Mouse (Mus musculus) inflammation-experienced regulatory T-cells (primary cell): ENCODE results near the gene Vmn1r183. TPM values are rescaled to one million over a fixed set of nuclear protein-coding genes. Genes with fewer than 3 reads are reported as not detected.

ENCODE experiments used
- polyA plus RNA-seq, 2 experiments: library from polyadenylated mRNA; unstranded; fragments of 100-300 nt; shearing (Covaris generic); gene quantifications; one replicate each; pipeline ENCODE4 v1.2.1; 2017

Vmn1r183 gene
- polyA plus RNA-seq = 1 to 10 TPM in 1 of 2 experiments, under 1 TPM in 1; 0.05 to 1.3 TPM

GRCm38 (mm10) chr7:24052660-24053304 lies at the start of gene Vmn1r183:
Gene Vmn1r183, plus strand, starts transcription at chr7:24053254.

DNA sequence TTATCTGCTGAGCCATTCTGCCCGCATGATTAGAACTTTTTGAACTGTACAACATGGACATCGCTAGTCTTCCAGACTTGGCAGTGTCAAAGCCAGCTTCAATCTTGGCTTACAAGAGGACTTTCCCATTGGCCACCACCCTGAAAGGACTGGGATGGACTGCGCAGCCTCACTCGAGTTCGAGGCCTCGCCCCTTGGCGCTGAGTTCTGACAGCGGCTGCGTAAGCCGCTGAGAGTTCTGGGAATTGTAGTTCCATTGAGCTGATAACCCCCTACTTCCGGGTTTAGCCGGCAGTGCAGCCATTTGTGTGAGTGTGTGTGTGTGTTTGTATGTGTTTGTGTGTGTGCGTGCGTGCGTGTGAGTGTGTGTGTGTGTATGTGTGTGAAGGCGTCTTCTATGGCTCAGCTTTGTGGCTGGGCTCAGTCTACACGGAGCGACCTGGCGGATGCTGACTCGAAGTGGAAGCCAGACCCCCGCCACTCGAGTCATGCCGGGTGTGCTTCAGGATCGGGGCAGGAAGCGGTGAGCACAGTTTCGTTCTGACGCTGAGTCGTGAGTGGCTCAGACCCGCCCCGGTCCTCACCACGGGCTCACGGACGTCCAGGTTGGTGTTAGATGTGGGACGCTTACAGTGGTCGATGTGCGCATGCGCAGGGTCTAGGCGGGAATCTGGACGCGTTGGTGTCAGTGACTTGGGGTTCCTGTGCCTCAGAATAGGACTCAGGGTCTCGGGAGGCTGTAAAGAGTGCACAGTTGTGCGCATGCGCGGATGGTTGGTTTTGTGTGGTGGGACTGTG lies 28.8 kb downstream of the Vmn1r183 start, which contains the start of gene Zfp180:
Gene Zfp180 (plus strand): TSS at position 291 of the 798 bp plus-strand sequence.

GRCm38 (mm10) chr7:24112156-24112856 lies 59.3 kb downstream of the Vmn1r183 start, which contains the start of gene Zfp112:
Gene Zfp112, plus strand, starts transcription at chr7:24112314.

Other genes starting within 250 kb of the Vmn1r183 start
- under 1 TPM in 1 of 2 experiments, not detected in 1; 0.17 TPM for gene Vmn1r175, start 242.6 kb upstream of the Vmn1r183 start, polyA plus RNA-seq
- not detected for gene Vmn1r176, start 215.9 kb upstream of the Vmn1r183 start, polyA plus RNA-seq
- gene Vmn1r177, start 186.8 kb upstream of the Vmn1r183 start, polyA plus RNA-seq = not detected
- 1 to 10 TPM in 1 of 2 experiments, under 1 TPM in 1; 0.12 to 1.1 TPM for gene Vmn1r178, start 161.2 kb upstream of the Vmn1r183 start, polyA plus RNA-seq
- gene Vmn1r179, start 126.3 kb upstream of the Vmn1r183 start, polyA plus RNA-seq = 1 to 10 TPM in 1 of 2 experiments, under 1 TPM in 1; 0.12 to 1.4 TPM
- not detected for gene Vmn1r180, start 102.6 kb upstream of the Vmn1r183 start, polyA plus RNA-seq
- gene Vmn1r181, start 78.6 kb upstream of the Vmn1r183 start, polyA plus RNA-seq = under 1 TPM; 0.10 to 0.12 TPM
- gene V1rd19, start 51.6 kb upstream of the Vmn1r183 start, polyA plus RNA-seq = under 1 TPM in 1 of 2 experiments, not detected in 1; 0.08 TPM
- gene Zfp180, start 28.7 kb downstream of the Vmn1r183 start, polyA plus RNA-seq = 10 to 100 TPM; 28.1 to 47.1 TPM
- under 1 TPM; 0.60 to 0.88 TPM for gene Zfp112, start 59.1 kb downstream of the Vmn1r183 start, polyA plus RNA-seq
- 10 to 100 TPM; 13.4 to 18.2 TPM for gene Zfp235, start 80.9 kb downstream of the Vmn1r183 start, polyA plus RNA-seq
- gene Zfp114, start 121.8 kb downstream of the Vmn1r183 start, polyA plus RNA-seq = 1 to 10 TPM in 1 of 2 experiments, under 1 TPM in 1; 0.78 to 1.6 TPM
- 1 to 10 TPM in 1 of 2 experiments, under 1 TPM in 1; 0.80 to 3.0 TPM for gene Zfp111, start 158.2 kb downstream of the Vmn1r183 start, polyA plus RNA-seq
- 1 to 10 TPM; 5.5 to 5.8 TPM for gene Zfp109, start 184.3 kb downstream of the Vmn1r183 start, polyA plus RNA-seq
- gene Zfp108, start 201.5 kb downstream of the Vmn1r183 start, polyA plus RNA-seq = under 1 TPM; 0.43 to 0.93 TPM
- gene Zfp93, start 217.2 kb downstream of the Vmn1r183 start, polyA plus RNA-seq = 1 to 10 TPM; 2.7 to 4.1 TPM
- gene Zfp61, start 248.0 kb downstream of the Vmn1r183 start, polyA plus RNA-seq = 10 to 100 TPM; 20.2 to 27.5 TPM